Mouse (Mus musculus): ENCODE measurements around the gene Add3. TPM values are rescaled to one million over a fixed set of nuclear protein-coding genes. Genes with fewer than 3 reads are reported as not detected.
A peak's percentile ranks its signal among the peaks of the same experiment; 100 is the strongest.

Gene Add3
- total RNA-seq (2021), result 10 to 100 TPM; 43.1 to 46.6 TPM
- 9.4 and 11.6 TPM in 2 replicates for polyA plus RNA-seq (2012; rRNA removed)
- long read RNA-seq, full-length matches to known transcripts, result 8 of 14 reads
- long read RNA-seq, partial matches to known transcripts, result 2 of 14 reads
- long read RNA-seq, other reads (novel, unspliced or antisense), result 4 of 14 reads

GRCm38 (mm10) chr19:53140044-53140803, at the start of gene Add3:
Gene Add3 (plus strand): TSS chr19:53140443.
- DNase-seq, result peak; percentile 74

GRCm38 (mm10) chr19:53090677-53091076, 49.6 kb upstream of the Add3 start:
- DNase-seq, result no peak

GRCm38 (mm10) chr19:53092251-53092650, 48.0 kb upstream of the Add3 start:
- no peak for DNase-seq

GRCm38 (mm10) chr19:53093294-53093693, 46.9 kb upstream of the Add3 start:
- no peak for DNase-seq

GRCm38 (mm10) chr19:53094684-53095083, 45.6 kb upstream of the Add3 start:
- no peak for DNase-seq

GRCm38 (mm10) chr19:53101374-53102300, 38.6 kb upstream of the Add3 start:
- peak; percentile 59 for DNase-seq

- DNase-seq, result peak; percentile 91
Observed at GRCm38 (mm10) chr19:53105374-53106090, 34.7 kb upstream of the Add3 start.

GRCm38 (mm10) chr19:53106952-53107351, 33.3 kb upstream of the Add3 start:
- DNase-seq, result no peak

GRCm38 (mm10) chr19:53107361-53108247, 32.6 kb upstream of the Add3 start:
- DNase-seq, result peak; percentile 22

- DNase-seq, result no peak
Observed at GRCm38 (mm10) chr19:53111996-53112590, 28.1 kb upstream of the Add3 start.

- DNase-seq, result no peak
Observed at GRCm38 (mm10) chr19:53119255-53119795, 20.9 kb upstream of the Add3 start.

- DNase-seq, result no peak
Observed at GRCm38 (mm10) chr19:53120483-53120882, 19.8 kb upstream of the Add3 start.

GRCm38 (mm10) chr19:53122641-53123241, 17.5 kb upstream of the Add3 start:
- no peak for DNase-seq

- no peak for DNase-seq
Observed at GRCm38 (mm10) chr19:53123301-53123700, 16.9 kb upstream of the Add3 start.

GRCm38 (mm10) chr19:53125679-53126078, 14.6 kb upstream of the Add3 start:
- no peak for DNase-seq

- no peak for DNase-seq
Observed at GRCm38 (mm10) chr19:53126546-53126945, 13.7 kb upstream of the Add3 start.

- peak; percentile 19 for DNase-seq
Observed at GRCm38 (mm10) chr19:53127320-53128291, 12.6 kb upstream of the Add3 start.

Data from adrenal gland, adult 2 months (tissue).